Mouse (Mus musculus) lung, postnatal 0 days (tissue): Measurements from ENCODE around the gene Ppy.

Source experiments
- CTCF ChIP-seq: IDR thresholded peaks from 2 replicates; pipeline ENCODE4 v1.5.1; 2016; ENCODE audit warnings: antibody characterized with exemption, mild to moderate bottlenecking
- EP300 ChIP-seq: IDR thresholded peaks from 2 replicates; pipeline ENCODE4 v1.6.1; 2016; ENCODE audit warnings: antibody characterized with exemption, mild to moderate bottlenecking, control low read depth

DNA sequence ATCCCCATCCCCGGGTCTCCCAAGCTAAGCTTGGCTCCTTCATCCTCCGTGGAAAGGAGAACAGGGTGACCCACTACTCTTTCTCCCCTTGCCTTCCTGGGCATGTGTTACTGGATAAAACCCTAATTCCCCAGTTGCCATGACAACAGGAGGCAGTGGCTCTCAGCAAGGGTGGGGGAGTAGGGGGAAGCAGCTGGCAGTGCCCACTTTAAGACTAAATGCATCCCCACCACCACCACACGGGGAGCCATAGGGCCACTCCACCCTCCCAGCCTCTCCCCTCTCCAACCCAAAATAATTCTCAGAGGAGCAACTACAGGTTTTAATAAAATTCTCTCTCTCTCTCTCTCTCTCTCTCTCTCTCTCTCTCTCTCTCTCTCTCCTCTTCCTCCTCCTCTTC, 14.8 kb downstream of the Ppy start:
- TF ChIP-seq CTCF (peak; percentile 27; the same call in 1 of the 2 replicates), EP300 (no peak)
